Mouse (Mus musculus): ENCODE measurements at regions not wholly inside any gene's neighbourhood (a gene's known extent, or its start where the extent isn't known, plus 50 kb on each side); places are given as distances from the start of the nearest gene placed in this dataset.

DNA sequence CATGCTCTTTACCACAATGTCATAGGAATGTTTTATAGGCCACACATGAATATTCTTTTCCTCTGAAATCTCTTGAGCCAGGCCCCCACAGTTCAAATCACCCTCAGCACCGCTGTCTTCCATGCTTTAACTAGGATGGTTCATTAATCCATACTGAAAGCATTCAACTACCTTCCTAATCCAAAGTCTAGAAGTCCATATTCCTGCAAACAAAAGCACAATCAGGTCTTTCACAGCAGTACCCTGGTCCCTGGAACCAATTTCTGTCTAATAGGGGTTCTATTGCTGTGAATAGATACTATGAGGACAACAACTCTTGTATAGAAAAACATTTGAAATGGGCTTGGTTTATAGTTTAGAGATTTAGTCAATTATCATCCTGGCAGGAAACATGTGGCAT lies 107.0 kb upstream of the Fggy start:
- Histone ChIP-seq H3K9me3 (replicated peaks; ENCODE audit: low read length) (no peaks in the 10 kb centered on the region), H3K27ac (ENCODE audit: insufficient read depth, low read depth) (no peak overlapping the region), H3K36me3 (replicated peaks in 1 of 2; ENCODE audit: control insufficient read depth in 1 of 2, insufficient read depth in 1 of 2, low read length in 1 of 2) (no peaks in the 10 kb centered on the region), H3K4me1 (ENCODE audit: control insufficient read depth in 1 of 2, insufficient read depth in 2 of 2) (no peaks in the 10 kb centered on the region), H3K79me2 (replicated peaks; ENCODE audit: control insufficient read depth, extremely low read depth, insufficient read depth, poor library complexity, severe bottlenecking) (no peaks in the 10 kb centered on the region), H3K4me2 (ENCODE audit: insufficient read depth, low read depth, poor library complexity, severe bottlenecking) (no peak overlapping the region), H3K27me3 (replicated peaks) (no peaks in the 10 kb centered on the region), H3K4me3 (replicated peaks in 1 of 3; ENCODE audit: low read depth in 2 of 3, low read length in 2 of 3, poor library complexity in 1 of 3) (no peak overlapping the region), H3K9ac (ENCODE audit: insufficient read depth, low read depth) (no peak overlapping the region)
- no peak for TF ChIP-seq NELFE (IDR thresholded peaks at IDR 0.05; ENCODE audit: low read depth, low read length)
- no peak for TF ChIP-seq ZKSCAN1 (IDR thresholded peaks at IDR 0.05; ENCODE audit: borderline replicate concordance, low read depth, low read length)
- TF ChIP-seq E2F4 (IDR thresholded peaks at IDR 0.05; ENCODE audit: insufficient replicate concordance, low read depth, low read length): no peak
- TF ChIP-seq MAFK (IDR thresholded peaks at IDR 0.05; ENCODE audit: insufficient replicate concordance, low read length): no peak
- TF ChIP-seq EP300 (IDR thresholded peaks at IDR 0.05; ENCODE audit: low read length): no peak
- TF ChIP-seq CTCF (conservative IDR thresholded peaks at IDR 0.05 in 1 of 2, IDR thresholded peaks at IDR 0.05 in 1 of 2; ENCODE audit: low read depth in 2 of 2, low read length in 2 of 2): no peak
- no peak for TF ChIP-seq MAZ (IDR thresholded peaks at IDR 0.05; ENCODE audit: low read depth, low read length)
- no peak for TF ChIP-seq MXI1 (IDR thresholded peaks at IDR 0.05; ENCODE audit: low read depth, low read length)
- TF ChIP-seq RCOR1 (conservative IDR thresholded peaks at IDR 0.05; ENCODE audit: low read depth, low read length): no peak
- no peak for TF ChIP-seq USF2 (conservative IDR thresholded peaks at IDR 0.05; ENCODE audit: low read depth, low read length)
- no peak for TF ChIP-seq ELF1 (IDR thresholded peaks at IDR 0.05; ENCODE audit: low read depth, low read length)
- TF ChIP-seq CHD1 (IDR thresholded peaks at IDR 0.05; ENCODE audit: low read depth, low read length): no peak
- TF ChIP-seq IRF4 (IDR thresholded peaks at IDR 0.05; ENCODE audit: low read depth, low read length): no peak
- no peak for TF ChIP-seq SIN3A (IDR thresholded peaks at IDR 0.05; ENCODE audit: low read length)
- TF ChIP-seq NRF1 (IDR thresholded peaks at IDR 0.05; ENCODE audit: low read depth, low read length): no peak
- TF ChIP-seq ZNF384 (IDR thresholded peaks at IDR 0.05; ENCODE audit: low read depth, low read length): no peak
- no peak for TF ChIP-seq ZC3H11A (IDR thresholded peaks at IDR 0.05; ENCODE audit: low read depth, low read length)
- no peak for TF ChIP-seq BHLHE40 (IDR thresholded peaks at IDR 0.05; ENCODE audit: low read depth, low read length)
- no peak for TF ChIP-seq POLR2AphosphoS2 (IDR thresholded peaks at IDR 0.05; ENCODE audit: low read depth, low read length)
- TF ChIP-seq ETS1 (conservative IDR thresholded peaks at IDR 0.05; ENCODE audit: low read depth, low read length): no peak
- no peak for DNase-seq (ENCODE audit: extremely low read depth)
- in situ Hi-C loops (cut with MboI; ENCODE audit: low pct_ligation_motif_present, low pct_unique_long_range_greater_than_20kb, low sequenced_read_pairs) (no loop called here), dilution Hi-C loops (cut with MboI; ENCODE audit: extremely low pct_ligation_motif_present, extremely low pct_unique_long_range_greater_than_20kb, low sequenced_read_pairs) (no loop called here)

DNA sequence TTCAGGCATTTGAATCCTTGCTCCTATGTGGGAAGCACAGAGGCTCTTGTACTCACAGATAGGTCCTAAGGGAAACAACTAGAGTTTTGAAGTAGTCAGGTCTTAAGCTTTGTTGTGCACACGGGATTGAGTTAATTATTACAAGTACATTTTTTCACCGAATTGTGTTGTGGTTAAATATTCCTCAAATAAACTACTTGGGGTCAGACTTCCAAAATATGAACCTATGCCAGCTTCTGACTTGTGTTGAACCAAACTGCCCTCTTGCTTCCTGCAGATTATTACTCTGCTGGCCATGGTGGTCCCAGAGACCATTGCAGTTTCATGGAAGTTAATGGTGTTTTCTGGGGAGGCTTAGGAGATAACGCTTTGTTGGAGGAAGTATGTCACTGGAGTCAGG lies 105.5 kb upstream of the Fggy start:
- Histone ChIP-seq H3K79me2 (replicated peaks; ENCODE audit: control insufficient read depth, extremely low read depth, insufficient read depth, poor library complexity, severe bottlenecking) (no peaks in the 10 kb centered on the region), H3K27ac (ENCODE audit: insufficient read depth, low read depth) (no peak overlapping the region), H3K27me3 (replicated peaks) (no peaks in the 10 kb centered on the region), H3K4me1 (ENCODE audit: control insufficient read depth in 1 of 2, insufficient read depth in 2 of 2) (no peaks in the 10 kb centered on the region), H3K4me2 (ENCODE audit: insufficient read depth, low read depth, poor library complexity, severe bottlenecking) (no peak overlapping the region), H3K9me3 (replicated peaks; ENCODE audit: low read length) (no peaks in the 10 kb centered on the region), H3K9ac (ENCODE audit: insufficient read depth, low read depth) (no peak overlapping the region), H3K36me3 (replicated peaks in 1 of 2; ENCODE audit: control insufficient read depth in 1 of 2, insufficient read depth in 1 of 2, low read length in 1 of 2) (no peaks in the 10 kb centered on the region), H3K4me3 (replicated peaks in 1 of 3; ENCODE audit: low read depth in 2 of 3, low read length in 2 of 3, poor library complexity in 1 of 3) (no peak overlapping the region)
- in situ Hi-C loops (cut with MboI; ENCODE audit: low pct_ligation_motif_present, low pct_unique_long_range_greater_than_20kb, low sequenced_read_pairs): no loop called here
- dilution Hi-C loops (cut with MboI; ENCODE audit: extremely low pct_ligation_motif_present, extremely low pct_unique_long_range_greater_than_20kb, low sequenced_read_pairs): no loop called here
- TF ChIP-seq BHLHE40 (IDR thresholded peaks at IDR 0.05; ENCODE audit: low read depth, low read length) (no peak), NELFE (IDR thresholded peaks at IDR 0.05; ENCODE audit: low read depth, low read length) (no peak), SIN3A (IDR thresholded peaks at IDR 0.05; ENCODE audit: low read length) (no peak), NRF1 (IDR thresholded peaks at IDR 0.05; ENCODE audit: low read depth, low read length) (no peak), HCFC1 (IDR thresholded peaks at IDR 0.05; ENCODE audit: low read depth, low read length) (no peak), JUND (conservative IDR thresholded peaks at IDR 0.05; ENCODE audit: low read depth, low read length) (no peak), POLR2AphosphoS2 (IDR thresholded peaks at IDR 0.05; ENCODE audit: low read depth, low read length) (no peak), MEF2A (IDR thresholded peaks at IDR 0.05; ENCODE audit: borderline replicate concordance, low read depth, low read length) (no peak), KAT2A (IDR thresholded peaks at IDR 0.05; ENCODE audit: insufficient replicate concordance, low read length) (no peak), IRF4 (IDR thresholded peaks at IDR 0.05; ENCODE audit: low read depth, low read length) (no peak), GABPA (IDR thresholded peaks at IDR 0.05; ENCODE audit: insufficient replicate concordance, low read depth, low read length) (no peak), JUN (IDR thresholded peaks at IDR 0.05; ENCODE audit: insufficient read depth, low read depth, low read length) (no peak), CTCF (conservative IDR thresholded peaks at IDR 0.05 in 1 of 2, IDR thresholded peaks at IDR 0.05 in 1 of 2; ENCODE audit: low read depth in 2 of 2, low read length in 2 of 2) (no peak)
- DNase-seq (ENCODE audit: extremely low read depth): no peak
